Mouse (Mus musculus): ENCODE data around the gene Chaf1b.

Gene Chaf1b

DNA sequence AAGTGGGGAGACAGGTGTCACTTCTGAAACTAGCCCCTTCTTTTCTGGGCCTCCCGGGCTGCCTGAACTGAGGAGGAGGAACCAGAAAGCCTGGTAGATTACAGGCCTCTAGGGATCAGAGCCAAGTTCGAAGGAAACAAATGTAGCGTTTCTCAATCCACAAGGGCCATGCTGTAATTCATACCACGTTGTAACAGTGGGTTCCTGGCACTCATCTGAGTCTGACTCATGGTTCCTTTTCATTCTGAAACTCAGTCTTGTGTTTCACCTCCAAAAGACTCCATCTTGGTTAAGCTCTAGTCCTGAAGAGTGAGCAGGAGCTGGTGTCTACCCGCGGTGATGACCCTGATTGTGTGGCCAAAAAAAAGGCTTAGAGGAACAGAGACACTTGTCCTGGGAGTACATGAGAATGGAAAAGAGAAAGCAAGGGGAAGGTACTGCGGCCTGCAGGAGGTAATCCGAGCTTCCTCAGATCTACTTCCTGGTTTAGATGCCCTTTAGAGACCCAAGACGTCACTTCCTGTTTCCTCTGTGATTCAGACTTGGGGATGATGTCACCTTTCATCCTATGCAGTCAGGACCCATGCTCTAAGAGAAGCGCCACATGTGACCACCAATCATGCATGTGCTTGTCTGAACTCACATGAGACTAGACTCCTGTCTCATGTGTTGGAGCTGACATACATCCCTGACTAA is 30.3 kb downstream of the Chaf1b start:
- DNase-seq (ENCODE audit: low spot score) = no peak

DNA sequence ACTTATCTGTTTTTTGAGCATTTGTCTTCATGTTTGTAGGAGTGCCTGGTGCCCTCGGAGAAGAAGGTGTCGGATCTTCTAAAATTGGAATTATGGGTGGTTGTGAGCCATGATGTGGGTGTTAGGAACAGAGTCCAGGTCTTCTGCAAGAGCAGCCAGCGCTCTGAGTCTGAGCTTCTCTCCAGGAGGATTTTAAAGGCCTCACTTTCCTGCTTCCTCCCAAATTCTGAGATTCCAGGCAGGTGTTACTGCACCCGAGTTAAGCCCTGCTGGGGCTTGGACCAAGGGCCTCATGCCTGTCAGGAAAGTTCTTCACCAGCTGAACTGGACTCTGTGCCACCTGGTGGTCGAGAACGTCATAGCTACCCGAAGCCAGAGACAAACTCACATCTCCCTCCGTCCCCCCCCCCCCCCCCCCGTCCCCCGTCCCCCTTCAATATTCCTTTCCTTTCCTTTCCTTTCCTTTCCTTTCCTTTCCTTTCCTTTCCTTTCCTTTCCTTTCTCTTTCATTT is 31.7 kb downstream of the Chaf1b start:
- no peak for DNase-seq (ENCODE audit: low spot score)

DNA sequence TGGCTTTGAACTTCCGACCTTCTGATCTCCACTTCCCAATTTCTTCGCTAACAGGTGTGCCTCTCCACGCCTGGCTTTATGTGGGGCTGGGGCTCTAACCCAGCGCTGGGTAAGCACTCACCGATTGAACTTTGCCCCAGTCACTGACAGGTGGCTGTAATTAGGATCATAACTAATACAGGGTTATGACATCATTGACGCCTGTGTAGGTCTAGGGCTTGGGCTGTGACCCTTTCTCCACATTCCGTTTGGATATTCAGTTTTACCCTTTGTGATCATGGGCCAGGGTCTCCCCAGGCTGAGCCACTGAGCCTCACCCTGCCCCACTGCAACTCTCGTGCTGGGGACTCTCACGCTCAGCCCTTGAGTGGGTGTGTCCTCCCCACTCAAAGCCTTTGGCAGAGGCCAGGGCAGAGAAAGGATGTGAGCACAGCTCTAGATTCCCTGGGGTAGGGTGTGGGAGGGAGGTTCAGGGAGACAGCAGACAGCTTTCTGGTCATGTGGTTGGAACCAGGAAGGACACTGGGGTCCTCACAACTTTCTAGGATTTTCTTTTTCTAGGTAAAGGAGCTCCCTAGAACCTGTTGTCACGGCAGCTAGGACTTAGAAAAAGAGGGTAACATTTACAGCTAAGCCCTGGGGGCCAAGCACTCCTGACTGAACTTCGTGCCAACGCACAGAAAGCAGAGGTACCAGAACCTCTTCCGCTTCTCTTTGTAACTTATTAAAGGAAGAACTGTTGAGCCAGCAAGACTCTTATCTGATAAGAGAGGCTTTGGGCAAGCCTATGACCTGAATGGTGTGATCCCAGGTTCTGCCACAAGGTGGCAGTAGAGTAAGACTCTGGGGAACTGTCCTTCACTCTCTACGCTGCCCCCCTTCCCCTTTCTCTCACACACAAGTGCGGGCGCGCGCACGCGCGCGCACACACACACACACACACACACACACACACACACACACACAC is 34.3 kb downstream of the Chaf1b start:
- DNase-seq (ENCODE audit: low spot score) = peak; percentile 68

DNA sequence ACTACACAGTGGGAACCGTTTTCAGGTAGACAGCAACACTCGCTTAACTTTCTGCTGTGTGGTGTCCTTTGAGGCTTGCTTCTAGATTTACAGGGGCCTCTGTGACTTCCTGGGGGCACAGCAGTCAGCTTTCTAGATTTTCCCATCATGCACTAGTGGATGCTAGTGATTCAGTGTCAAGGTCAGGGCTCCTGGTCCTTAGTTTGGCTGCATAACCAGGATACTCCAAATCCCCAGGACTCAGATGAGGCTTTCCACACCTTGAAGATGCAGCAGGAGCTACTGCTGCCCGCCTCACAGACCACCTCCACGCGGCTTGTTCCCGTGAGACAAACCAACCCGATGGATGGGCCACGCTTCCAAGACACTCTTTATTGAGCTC is 35.0 kb downstream of the Chaf1b start:
- DNase-seq (ENCODE audit: low spot score) = no peak

DNA sequence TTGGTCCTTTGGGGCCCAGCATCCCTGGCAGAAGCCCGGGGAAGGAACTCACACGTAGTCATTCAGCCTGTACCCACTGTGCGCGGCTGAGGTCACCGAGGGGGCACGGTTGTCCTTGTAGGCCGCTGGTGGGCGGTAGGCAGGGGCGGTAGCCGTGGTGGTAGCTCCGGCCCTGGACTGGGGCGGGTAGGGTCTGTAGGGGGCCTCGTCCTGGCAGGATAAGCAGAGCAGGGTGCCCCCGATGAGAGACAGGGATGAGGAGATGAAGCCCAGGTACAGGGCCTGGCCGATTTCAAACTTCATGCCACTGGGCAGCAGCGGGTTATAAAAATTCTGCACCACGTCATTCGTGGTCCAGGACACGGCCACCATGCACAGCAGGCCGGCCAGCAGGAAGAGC is 35.5 kb downstream of the Chaf1b start:
- DNase-seq (ENCODE audit: low spot score) = no peak

DNA sequence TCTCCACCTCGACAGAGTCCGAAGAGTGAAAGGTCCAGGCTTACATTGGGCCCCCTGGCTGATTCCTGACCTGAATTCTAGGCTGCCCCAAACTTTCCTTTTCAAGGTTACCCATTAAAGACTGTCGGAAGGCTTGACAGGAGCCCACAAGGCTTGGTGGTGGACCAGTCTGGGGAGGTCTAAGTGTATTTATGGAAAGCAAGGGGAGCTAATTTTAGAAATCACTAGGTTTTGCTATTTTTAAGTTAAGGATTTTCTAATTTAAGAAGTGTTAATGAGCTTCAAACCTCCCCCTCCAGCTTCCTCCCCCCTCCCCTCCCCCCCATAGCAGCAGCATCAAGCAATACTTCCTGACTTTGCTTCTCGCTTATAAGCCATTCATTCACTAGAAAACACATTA is 37.0 kb downstream of the Chaf1b start:
- DNase-seq (ENCODE audit: low spot score) = no peak

DNA sequence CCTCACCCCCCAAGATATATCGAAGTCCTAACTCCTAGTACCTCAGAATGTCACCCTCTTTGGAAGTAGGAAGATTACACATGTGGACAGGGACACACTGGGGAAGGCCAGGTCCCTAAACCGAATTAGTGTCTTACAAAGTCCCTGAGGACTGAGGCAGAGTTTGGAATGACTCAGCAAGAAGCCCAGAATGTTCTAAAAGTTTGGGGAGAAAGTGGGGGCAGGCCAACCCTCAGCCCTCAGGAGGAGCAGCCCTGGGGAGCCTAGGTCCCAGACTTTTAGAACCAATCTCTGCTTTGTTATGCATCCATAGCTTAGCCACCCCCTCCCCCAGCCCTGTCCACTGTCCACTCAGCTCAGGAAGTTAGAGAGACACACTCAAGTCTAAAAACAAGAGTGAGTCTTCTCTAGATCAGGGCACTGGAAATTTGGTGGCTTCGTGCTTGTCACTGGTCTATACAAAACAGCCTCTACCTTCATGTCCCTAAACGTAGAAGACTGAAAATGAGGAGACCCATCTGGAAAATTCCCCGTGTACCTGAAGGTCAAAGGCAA is 39.2 kb downstream of the Chaf1b start:
- no peak for DNase-seq (ENCODE audit: low spot score)

DNA sequence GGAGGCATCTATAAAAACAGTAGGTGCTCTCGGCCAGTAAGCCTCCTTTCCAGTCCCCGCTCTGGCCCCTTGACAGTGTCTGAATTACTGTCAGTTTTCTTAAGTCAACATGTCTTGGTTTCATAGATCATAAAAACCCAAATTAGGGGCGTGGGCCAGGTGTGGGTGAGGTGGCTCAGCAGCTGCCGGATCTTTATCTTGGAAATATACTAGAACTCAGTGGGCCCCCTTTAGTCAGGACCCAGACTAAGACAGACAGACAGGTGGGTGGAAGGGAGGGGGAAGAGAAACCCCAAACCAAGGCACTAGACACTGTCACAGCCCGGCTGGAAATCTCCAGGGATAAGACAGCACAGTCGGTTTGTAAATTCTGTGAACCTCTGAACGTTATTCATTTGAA is 40.1 kb downstream of the Chaf1b start:
- DNase-seq (ENCODE audit: low spot score) = no peak

DNA sequence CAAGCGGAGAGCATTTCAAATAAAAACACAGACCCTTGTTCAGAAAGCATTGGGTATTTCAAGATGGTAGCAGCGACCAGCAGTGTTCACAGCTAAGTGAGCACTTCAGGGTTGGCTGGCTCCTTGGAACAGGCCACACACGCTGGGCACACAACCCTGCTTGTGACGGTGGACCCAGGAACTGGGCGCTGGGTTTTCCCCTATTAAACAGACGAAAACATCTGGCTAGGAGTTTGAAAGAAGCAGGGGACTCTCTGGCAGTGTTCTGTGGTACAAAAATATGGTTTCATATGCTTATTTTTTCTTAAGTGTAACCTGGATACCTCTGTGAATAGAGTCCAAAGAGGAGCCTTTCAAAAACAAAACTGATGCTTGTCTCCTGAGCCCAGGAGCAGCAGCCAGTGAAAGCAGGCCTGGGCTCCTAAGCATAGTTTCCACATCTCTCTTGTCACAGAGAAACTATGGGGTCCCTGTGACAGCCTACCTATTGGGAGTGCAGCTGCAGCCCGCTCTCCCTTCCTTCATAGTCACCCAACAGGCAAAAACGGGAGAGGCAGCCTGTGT is 42.1 kb downstream of the Chaf1b start:
- no peak for DNase-seq (ENCODE audit: low spot score)

DNA sequence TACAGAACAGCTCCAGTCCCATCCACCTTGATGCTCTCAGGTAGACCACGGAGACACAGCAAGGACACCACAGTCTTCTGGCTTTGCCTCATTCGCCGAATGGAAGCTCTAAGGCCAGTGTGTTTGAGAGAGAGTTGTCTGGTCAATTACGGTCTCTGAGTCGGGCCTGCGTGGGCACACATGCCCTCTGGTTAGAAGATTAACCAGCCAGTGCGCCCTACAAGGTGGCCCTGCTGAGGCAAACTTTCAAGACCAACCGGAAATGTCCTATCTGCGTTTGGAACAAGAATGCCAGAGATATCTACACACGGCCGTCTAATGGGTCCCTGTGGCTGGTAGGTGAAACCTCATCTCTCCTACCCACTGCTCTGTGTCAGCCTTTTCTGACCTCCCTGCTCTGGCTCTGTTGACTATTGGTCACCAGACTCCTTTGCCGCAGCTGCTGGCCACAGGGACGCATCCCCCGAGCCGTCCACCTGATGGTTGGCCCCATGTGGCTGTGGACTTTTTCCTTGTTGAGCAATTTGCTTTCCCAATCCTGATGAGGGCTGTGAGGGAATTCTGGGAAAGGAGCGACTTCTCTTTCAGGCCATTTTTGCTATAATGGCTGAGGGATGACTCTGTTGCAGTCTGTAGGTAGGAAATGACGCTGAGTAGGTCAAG is 45.8 kb downstream of the Chaf1b start:
- no peak for DNase-seq (ENCODE audit: low spot score)

DNA sequence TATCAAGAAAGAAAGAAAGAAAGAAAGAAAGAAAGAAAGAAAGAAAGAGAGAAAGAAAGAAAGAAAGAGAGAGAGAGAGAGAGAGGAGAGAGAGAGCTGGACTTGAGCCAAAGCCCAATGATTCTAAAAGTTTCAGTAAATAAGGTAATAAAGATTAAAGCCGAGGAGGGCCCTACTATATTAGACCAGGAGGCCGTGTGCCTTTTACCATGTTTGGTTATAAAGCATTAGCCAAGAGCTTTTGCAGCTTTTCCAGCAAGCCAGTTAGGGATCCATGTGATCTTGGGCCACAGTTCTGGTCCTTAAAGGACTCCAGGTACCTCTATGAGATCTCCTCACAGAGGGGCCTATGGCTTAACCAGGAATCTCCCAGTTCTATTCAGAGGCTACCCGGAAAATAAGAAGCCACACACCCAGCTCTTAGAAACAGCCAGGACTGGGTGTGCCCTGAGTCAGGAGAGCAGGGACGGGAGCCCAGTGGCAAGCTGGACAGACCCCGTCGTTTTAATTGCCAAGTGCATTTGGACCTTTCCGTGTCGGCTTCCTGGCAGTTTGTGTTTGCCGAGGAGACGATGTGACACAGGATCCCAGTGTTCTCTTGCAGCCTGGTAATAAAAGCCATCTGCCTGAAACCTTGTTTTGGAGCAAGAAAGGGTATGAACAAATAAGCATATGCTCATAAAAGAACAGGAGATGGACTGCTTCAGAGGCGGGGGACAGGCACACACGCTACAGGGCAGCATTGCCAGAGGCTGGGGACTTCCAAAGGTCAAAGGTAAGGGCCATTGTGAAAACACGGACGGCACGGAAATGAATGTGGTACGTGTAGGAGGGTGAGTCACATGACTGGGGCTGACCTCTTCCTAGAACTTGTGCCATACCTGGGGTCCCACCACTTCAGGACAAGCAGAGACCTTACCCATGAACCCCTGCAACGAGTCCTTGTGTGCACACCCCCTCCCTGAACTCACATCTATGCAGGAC is 48.8 kb downstream of the Chaf1b start:
- no peak for DNase-seq (ENCODE audit: low spot score)

DNA sequence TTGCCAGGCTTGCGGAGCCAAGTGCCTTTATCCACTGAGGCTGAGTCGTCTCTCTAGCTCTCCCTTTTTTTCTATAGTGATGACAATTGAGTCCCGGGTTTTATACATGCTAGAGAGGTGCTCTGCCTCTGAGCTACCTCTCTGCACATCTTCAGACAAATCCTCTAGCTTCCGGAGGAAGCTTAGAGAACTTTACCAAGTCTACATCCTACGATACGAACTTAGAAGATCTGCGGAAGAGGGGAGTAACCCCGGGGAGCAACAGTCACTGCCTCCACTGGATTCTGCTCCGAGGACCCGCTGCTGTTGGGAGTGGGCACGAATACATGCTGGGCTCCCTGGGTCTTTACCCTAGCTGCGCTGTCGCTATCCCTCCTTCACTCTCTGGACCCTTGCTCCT is 50.9 kb downstream of the Chaf1b start:
- no peak for DNase-seq (ENCODE audit: low spot score)

DNA sequence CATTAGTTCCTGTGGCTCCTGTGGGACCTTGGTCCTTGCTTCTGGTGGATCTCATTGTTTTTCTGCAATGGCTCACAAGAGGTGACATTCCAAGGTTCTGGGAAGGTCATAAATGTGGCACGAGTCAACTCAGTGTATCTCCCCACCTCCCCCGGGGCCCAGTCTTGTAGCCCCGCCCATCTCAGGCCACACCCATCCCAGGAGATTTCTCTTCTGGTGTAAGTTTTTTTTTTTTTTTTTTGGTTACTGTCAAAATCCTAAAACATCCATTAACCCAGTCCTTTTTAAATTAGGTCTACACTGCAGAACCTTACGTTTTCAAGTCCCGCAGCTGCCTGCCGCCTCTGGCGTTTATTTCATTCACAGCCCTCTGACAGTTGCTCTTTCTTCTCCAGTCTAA is 51.3 kb downstream of the Chaf1b start:
- DNase-seq (ENCODE audit: low spot score) = no peak

DNA sequence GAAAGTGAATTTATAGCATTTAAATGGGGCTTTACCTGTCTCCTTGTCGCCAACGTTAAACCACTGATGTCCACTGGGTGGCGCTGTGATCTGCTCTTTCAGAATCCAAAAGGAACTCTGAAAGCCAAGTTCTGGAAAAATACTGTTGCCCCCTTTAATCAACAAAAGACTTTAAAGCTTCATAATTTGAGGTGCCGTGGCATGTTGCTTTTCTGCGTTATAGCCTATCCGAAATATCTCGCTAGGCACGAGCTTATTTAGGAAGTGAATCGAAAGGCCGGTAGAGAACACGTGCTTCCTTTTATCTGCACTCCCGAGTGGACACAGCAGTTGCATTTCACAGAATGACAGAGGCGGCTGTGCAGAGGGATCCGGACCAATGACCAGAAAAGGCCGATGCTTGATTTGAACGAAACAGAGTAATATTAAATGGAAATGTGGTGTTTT is 54.7 kb downstream of the Chaf1b start:
- DNase-seq (ENCODE audit: low spot score) = no peak

DNA sequence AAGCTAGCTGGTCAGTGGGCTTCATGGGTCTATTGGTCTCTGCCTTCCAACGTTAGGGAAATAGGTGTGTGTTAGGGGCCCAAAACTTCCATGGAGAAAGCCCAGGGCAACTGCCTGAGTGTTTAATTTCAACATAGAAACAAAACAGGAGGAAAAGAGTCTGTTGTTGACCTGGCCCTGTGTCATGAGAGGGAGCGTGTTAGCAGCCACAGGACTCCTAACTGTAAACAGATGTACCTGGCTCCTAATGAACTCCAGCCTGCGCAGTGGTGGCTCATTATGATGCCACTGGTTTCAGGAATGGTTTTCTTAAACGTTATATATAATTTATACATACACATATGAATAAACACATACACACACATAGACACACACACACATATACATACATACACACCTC is 56.3 kb downstream of the Chaf1b start:
- no peak for DNase-seq (ENCODE audit: low spot score)

DNA sequence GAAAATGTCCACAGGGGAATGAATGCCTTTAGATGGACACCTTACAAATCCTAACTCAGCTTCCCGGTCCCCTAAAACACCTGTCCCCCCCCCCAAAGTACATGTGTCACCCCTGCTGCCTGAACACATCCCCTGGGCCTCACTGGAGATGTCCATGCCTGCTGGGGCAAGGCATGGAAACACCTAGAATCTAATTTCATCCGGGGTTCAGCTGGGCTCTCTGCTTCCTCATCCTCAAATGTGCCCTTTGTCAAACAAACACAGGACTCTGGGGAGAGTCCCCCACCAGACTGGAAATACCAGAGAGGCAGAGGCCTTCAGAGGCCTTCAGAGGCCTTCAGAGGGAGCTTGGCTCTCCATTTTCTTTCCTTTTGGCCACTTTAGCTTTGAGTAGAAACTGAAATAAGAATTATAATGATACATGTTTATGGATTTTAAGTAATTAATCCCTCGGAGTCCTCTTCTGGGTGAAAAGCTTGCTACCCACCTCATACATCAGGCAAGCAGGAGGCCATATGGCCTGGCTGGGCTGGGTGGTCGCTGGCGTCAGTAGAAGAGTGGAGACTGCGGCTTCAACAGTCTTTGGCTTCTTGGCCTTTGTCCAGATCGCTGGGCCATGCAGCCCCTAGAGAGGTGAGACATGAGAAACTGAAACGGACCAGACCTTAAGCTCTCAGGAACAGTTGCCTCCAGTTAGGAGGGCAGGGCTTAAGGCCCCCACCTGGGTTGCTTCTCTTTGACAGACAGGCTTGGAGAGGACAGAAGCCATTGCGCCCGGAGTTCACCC is 58.3 kb downstream of the Chaf1b start:
- DNase-seq (ENCODE audit: low spot score) = no peak

DNA sequence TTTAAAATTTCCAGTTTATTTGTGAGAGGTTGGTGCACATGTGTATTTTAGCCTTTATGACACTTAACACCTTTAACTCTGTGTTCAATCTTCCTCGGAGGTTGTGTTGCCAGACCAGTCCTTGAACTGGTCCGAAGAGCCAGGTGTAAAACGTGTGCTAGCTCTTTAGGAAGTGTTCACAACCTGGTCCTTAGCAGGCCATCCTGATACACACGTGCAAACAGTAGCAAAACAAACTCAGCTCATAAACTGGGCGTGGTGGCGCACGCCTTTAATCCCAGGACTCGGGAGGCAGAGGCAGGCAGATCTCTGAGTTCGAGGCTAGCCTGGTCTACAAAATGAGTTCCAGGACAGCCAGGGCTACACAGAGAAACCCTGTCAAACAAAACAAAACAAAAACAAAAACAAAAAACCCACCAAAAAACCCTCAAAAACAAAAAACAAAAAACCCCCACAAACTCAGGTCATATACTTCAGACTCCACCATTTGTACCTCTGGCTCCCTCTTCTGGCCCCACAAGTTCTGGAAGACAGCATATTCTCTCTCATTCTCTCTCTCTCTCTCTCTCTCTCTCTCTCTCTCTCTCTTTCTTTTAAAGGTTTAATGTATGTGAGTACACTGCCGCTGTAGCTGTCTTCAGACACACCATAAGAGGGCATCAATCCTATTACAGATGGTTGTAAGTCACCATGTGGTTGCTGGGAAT is 59.2 kb downstream of the Chaf1b start:
- DNase-seq (ENCODE audit: low spot score) = no peak

DNA sequence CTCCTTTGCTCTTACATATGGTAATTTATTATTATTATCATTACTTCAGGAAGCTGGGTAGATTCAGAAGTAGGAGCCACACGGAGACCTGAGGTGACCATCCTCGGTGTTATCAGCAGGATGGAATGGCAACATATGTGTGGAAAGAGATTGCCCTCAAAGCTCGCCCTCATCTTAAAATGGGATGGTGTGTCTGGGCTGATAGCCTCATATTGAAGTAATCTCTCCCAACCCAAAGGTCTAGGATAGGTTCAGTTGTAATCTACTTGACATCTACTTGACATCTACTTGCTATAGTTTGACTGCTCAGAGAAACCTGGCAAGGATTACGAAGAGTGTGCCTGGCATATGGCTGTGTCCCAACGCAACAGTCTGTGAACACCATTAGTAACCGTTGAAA is 60.6 kb downstream of the Chaf1b start:
- DNase-seq (ENCODE audit: low spot score) = no peak

DNA sequence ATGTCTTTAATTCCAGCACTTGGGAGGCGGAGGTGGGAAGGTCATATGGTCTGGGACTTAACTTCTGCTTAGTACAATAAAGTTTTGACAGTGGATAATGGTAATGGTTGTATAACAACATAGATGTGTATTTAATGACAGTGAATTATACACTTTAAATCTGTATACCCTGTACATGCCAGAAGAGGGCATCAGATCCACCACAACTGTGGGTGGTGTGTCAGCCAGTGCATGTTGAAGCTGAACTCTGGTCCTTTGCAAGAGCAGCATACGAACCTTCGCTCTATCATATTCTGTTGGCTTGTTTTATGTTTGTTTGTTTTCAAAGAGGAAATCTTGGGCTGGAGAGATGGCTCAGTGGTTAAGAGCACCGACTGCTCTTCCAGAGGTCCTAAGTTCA is 63.7 kb downstream of the Chaf1b start:
- DNase-seq (ENCODE audit: low spot score) = no peak

Data from urinary bladder, postnatal 10 days (tissue).